Mouse (Mus musculus) embryo, embryonic 11.5 days (tissue): ENCODE results near the gene Brdt.
A peak's percentile ranks its signal among the peaks of the same experiment; 100 is the strongest.
"Not testable (repeated sequence)": the region's sequence is repeated elsewhere in the genome, so short reads cannot be mapped to it uniquely, and the experiment has no call there.

Experiments used
- DNase-seq: peaks from one replicate; pipeline ENCODE4 v3.0.0-alpha.2; 2012; ENCODE audit warnings: low read depth, low spot score

Gene Brdt

DNA sequence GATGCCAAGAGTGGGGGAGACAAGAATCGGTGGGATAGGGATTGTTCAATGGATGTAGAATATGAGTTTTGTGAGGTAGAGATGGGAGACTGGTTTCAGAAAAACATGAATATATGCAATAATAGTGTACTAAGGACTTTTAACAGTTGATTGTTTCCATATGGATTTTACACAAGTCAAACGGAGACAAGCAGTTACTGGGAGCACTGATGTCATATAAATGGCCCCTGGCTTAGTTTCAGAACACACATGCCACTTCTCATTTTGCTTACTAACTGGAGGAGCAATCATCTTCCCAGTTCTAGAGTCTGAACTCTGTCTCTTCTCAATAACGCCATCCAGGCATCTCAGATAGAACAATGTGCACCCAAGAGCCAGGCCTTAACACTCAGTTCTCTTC lies 9.4 kb downstream of the Brdt start:
- DNase-seq: no peak

DNA sequence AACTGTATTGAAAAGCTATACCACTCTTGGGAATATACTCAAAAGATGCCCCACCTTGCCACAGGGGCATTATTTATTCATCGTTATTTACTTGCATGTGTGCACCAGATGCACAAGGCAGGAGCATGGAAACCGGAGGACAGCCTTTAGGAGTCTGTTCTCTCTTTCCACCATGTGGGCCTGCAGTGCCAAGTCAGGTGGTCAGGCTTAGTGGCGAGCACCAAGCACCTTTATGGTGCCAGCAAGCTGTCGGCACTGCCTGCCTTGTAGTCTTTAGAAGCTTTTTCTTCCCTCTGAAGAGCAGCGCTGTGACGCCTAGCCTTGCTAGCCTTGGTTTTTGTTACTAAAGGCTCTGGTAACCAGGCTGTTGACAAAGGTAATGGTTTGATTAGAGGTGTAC lies 11.9 kb downstream of the Brdt start:
- DNase-seq: no peak

DNA sequence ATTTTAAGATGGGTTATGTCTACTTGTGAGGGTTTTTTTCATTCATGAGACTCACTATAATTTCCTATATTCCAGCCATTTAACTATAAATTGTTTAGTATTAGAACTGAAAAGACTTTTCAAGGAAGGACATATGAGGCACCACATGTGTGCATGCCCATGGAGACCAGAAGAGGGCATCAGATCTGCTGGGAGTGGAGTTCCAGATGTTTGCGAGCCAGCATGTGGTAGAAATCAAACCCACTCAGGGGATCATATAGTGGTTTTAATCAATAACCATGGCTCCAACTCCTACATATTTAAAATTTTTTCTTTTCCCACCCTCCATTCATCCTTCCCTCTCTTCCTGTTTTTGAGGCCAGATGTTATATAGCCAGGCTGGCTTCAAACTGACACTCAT lies 15.3 kb downstream of the Brdt start:
- no peak for DNase-seq

DNA sequence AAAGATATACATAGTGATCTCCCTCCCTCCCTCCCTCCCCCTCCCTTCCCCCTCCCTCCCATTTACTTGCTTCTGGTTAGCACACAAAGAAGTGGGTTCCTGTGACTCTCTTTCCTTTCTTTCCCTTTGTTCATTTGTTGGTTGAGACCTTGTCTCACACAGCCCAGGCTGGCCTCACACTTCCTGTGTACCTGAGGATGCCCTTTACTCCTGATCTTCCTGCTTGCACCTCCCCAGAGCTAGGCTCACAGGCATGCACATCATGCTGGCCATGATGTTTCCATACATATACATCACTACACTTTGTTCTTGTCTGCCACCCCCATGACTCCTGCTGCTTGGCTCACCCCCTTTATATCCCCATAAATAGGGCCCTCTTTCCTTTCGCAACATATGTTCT lies 21.6 kb downstream of the Brdt start:
- no peak for DNase-seq

DNA sequence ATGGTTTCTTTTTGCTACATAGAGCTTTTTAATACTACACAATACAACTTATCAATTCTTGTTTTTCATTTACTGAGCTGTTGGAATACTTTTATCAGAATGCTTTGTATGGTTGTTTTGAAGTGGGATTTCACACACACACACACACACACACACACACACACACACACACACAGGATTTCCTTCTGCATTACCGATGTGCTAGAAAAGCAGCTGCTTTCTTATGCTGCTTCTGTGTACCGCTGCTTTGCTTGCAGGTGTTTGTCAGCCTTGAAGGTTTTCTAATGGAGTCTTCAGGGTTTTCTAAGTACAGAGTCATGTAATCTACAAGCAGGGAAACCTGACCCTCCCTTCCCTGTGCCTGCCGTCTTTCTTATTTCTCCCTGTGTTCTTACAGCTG lies 23.0 kb downstream of the Brdt start:
- DNase-seq: no peak

DNA sequence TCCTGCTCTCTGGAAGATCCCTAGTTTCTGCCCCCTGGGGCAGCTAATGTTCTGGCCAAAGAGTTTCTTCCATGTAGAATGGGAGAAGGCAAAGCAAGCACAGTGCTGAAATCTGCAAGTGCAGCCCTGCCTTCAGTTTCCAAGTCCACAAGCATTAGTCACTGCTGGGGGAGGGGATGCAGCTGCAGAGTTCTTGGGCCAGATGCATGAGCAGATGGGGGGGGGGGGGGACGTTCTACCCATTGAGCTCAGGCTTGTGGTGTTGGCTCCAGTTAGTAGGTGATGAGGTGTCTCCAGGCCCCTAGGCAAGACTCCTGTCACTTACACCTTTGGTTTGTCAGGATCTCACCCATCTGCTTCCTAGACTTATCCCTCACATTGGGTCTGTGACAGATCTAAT lies 24.8 kb downstream of the Brdt start:
- DNase-seq: no peak

DNA sequence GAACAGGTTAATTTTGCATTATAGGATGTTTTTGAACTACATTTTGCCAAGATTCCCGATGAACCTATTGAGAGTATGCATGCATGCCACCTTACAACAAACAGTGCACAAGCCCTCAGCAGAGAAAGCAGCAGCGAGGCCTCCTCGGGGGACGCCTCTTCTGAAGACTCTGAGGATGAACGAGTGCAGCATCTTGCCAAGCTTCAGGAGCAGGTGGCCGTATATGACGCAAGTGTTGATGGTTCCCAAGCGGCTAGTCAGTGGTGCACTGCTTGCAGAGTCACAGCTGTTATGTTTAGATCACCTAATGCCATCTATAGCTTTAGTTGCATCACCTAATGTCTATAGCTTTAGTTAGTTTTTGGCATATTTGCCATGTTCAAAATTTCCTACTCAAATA lies 26.8 kb downstream of the Brdt start:
- DNase-seq: no peak

DNA sequence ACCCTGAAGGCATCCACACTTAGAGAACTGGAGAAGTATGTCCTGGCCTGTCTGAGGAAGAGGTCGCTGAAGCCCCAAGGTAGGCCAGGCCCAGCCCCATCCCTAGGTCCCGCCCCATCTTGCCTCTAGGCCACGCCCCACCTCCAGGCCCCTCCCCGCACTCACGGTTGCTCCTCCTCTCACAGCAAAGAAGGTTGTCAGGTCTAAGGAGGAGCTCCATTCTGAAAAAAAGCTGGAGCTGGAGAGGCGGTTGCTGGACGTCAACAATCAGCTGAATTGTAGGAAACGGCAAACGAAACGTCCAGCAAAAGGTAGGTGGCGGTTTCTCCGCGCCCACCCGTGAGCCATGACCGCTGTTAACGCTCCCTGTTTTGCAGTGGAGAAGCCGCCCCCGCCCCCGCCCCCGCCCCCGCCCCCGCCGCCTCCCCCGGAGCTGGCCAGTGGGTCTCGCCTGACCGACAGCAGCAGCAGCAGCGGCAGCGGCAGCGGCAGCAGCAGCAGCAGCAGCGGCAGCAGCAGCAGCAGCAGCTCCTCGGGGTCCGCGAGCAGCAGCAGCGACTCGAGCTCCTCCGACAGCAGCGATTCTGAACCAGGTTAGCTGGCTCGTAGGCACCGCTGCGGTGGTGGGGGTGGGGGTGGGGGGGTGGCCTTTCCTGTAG lies 28.6 kb downstream of the Brdt start:
- peak; percentile 76 for DNase-seq

DNA sequence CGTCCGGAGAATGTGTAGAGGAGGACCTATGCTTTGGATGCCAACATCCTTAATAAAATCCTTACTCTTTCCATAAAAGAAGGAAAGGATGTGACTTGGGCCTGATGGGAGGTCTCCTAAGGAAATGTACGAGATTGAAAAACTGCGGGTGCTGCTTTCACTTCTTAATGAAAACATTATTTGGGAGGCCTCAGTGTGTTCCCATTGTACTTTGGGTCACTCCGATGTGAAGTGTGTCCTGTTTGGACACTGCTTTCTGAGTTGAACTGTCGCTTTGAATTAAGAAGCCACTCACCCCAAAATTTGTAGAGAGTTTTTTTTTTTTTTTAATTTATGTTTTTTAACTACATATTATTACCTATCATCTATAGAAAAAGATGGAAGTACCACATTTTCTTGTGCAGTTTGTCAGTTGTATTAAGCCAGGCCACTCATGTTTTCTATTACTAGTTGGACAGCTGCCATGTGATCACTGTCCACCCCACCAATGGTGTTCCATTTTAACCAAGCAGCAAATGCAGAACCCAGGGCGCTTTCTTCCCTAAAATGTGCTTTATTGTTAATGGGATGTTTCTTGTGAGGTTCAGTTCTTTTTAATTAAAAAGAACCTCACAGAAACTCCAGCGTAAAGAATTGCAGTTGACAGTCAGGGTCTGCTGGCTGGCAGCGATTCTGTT lies 29.2 kb downstream of the Brdt start:
- no peak for DNase-seq

DNA sequence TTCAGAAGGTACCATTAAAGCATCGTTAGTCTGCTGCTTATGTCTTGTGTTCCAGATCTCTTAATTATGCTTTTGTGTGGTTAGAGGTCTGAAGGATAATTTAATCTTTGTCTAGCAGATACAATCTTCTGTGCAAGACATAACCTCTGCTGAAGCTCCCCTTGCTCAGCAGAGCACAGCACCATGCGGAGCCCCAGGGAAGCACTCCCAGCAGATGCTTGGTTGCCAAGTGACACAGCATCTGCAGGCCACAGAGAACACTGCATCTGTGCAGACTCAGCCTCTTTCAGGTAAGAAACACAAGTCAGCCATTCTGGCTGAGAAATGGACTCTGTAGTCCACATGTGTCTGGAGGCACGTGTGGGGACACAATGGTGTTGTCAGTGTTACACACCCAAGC lies 39.1 kb downstream of the Brdt start:
- no peak for DNase-seq

DNA sequence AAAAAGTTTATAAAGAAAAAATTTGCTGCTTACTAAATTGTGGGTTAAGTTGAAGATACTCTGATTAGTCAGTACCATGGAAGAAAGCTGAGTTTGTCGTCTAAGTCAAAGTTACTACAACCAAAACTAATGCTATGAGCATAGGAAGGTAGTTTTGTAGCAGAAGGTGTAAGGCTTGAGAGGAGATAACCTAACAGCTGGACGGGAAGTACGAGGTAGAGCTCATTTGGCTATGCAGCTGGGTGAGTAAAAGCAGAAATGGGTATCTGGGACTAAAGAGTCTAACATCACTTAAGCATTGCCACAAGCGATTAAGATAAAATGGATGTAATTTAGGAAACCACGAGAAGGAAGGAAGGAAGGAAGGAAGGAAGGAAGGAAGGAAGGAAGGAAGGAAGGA lies 40.4 kb downstream of the Brdt start:
- no peak for DNase-seq

DNA sequence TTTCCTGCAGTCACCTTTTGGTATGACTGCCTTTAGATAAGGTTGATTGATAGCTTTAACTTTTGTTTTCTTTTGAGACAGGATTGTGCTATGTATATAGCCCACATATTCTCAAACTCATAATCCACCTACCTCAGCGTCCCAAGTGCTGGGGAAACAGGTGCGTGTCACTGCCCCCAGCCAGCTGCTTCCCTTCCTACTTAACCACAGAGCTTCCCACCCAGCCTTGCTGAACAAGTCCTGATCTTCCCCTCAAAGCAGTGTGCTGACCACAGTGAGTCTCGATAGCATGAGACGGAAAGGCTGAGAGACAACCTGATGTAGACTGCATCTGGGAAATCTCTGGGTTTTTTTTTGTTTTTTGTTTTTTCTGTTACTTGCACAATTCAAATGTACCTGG lies 42.3 kb downstream of the Brdt start:
- DNase-seq: no peak

DNA sequence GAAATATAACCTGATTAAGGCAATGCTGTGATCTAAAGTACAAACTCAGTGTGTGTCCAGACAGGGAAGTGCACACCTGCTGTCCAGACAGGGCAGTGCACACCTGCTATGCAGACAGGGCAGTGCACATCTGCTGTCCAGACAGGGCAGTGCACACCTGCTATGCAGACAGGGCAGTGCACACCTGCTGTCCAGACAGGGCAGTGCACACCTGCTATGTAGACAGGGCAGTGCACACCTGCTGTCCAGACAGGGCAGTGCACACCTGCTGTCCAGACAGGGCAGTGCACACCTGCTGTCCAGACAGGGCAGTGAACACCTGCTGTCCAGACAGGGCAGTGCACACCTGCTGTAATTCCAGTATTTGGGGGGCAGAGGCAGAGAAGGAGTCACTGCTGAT lies 55.5 kb downstream of the Brdt start:
- DNase-seq: not testable (repeated sequence)

DNA sequence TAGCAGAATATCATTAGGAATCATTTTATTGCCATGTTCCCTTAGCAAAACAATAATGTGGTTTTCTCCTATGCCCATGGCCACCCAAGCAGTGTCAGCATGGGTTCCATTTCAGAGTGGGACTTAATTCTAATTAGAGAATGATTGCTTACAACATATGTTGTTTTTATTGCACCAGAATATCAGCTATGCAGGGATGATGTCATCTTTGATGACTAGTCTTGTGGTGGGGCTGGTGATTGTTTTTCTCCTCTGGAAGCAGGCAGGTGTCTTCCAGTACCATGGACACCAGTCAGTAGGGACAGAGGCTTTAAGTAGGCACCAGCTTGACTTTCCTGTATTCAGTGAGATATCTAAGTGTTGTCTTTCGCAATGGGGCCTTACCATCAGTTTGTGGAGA lies 56.8 kb downstream of the Brdt start:
- no peak for DNase-seq

DNA sequence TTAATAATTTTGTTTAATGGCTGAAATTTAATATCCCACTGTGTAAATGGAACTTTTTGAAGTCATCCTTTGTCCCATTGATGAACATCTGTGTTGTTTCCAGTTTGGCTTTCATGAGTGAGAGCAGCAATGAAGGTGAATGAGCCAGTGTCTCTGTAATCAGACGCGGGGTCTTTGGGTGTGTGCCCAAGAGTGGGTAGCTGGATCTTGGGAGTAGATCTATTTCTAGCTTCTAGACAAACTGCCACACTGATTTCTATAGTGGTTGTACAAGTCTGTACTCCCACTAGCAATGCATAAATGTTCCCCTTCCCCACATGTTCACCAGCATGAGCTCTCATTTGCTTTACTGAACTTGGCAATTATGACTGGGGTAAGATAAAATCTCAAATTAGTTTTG lies 58.4 kb downstream of the Brdt start:
- DNase-seq: no peak

DNA sequence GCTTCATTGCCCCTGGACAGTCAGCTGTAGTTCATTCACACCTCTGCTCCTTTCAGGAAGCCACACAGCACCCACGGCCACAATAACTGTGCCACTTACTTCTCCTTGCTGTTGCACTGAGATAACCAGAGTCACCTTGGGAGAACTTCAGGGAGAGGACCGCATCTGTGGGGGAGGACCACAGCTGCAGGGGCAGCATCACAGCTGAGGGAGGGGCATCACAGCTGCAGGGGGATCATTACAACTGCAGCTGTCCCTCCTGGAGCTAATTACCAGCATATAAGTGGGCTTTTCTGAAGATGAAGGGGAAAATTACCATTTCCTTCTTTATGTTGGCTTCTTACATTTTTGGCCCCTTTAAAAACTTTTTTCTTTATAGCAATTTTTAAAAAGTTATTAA lies 63.5 kb downstream of the Brdt start:
- no peak for DNase-seq

DNA sequence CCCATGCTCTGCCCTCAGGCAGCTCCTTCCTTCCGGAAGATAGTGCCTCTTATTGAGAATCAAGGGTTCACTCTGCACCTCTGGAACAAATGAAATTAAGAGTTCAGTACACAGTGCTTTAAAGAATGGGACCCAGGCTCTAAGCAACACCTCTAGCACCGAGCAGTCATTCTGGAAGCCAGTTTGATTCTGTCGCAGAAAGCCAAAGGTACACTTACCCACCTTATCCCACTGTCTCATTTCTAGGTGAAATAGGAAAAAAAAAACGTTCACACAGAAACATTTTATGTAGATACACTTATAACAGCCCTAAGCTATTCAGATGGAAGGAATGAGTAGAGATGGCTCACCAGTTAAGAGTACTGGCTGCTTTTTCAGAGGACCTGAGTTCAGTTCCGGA lies 71.5 kb downstream of the Brdt start, which contains the start of gene Ephx4:
Gene Ephx4 (plus strand): TSS at position 301 of the 400 bp plus-strand sequence.
- DNase-seq: no peak

DNA sequence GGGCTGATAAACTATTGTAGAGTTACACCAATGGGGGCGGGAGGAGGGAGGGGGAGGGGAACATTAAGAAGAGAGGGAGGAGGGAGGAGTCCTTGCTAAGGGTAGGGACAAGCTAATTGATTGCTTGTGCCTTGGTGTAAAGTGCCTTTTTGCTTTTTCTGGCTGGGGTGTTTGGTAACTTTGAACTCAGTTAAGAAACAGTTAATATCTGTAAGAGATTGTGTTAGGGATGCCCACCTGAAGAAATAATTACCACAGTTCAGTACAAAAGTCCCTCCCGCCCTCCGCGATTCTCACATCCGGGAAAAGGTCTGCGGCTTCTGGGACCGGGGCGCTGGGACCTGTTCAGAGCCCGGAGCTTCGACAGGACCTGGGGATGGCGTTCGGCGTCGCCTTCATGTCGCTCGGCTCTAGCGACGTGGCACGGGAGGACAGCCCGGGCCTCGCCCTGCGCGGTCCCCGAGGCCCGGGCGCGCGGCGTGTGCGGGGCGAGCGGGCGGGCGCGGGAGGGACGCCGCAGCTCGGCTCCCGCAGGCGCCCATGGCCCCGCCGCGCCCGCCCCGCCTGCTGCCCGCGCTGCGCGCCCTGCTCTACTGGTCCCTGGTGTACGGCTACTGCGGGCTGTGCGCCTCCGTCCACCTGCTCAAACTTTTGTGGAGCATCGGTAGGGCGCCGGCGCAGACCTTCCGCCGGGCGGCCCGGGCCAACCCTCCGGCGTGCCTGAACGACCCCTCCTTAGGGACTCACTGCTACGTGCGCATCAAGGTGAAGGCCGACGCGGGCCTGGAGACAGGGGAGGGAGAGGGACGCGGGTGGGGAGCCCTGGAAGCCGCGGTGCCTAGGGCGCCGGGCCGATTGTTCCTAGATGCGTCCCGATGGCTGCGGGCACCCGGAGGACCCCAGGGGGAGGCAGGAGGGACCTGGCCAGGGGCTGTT lies 72.3 kb downstream of the Brdt start:
- no peak for DNase-seq

DNA sequence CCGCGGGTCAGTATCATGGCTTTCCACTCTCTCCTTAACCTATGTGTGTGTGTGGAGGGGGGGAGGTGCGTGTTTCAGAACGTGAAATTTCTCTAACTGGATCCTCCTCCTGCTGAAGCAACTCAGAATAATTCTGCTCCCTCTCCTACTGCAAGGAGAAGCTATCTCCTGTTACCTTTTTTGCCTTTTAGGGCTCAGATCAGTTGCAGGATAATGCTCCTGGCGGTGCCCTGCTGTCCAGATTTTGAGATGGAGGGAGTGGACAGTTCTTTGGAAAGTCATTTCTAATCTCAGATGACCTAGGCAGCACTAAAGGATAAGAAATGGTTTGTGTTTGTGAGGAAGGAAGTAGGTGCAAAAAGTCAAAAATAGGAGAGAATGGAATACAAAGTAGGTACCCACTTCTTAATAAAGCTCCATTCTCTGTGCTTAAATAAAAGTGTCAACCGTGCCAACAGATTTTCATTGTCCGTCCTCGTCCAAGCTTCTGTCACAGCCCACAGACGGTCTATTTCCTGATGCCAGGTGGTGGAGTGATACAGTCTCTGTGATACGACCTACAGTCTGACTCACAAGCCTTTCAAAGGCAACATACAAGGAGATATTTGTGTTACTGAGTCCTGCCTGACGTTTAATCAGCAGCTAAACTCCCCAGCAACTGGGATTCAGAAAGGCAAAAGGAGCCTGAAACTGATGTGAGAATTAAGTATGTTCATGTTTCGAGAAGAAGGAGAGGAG lies 73.2 kb downstream of the Brdt start:
- DNase-seq: no peak

DNA sequence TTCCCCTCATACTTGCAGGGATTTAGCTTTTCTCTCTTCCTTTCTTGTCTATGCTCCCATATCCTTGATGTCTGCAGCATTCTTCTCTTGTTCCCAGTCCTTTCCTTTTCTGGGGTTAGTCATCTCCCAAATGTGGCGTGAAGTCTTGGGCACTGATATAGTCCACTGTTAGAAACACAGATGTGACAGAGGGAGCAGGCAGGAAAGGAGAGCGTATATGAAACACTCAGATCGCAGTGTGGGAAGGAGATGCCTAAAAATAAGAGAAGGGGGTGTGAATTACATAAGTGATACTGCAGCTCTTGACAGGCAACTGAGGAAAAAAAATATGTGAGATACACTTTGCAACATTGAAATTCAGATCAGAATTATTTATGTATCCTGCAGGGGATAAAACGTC lies 74.4 kb downstream of the Brdt start:
- DNase-seq: no peak

DNA sequence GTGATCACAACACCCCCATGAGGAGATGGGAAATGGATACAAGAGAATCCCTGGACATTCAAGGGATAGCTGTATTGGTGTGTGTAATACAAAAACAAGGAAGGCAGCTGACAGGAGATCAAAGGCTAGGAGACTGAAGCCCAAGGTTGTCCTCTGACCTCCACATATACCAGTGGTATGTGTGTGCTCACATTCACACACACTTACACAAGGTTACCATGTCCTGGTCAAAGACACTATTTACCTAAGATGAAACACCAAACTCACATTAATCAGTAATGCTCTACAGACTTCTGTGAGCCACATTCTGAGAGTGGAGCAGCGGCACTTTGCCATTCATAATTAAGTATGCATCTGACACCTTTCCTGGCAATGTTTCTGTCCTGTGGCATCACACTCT lies 79.3 kb downstream of the Brdt start:
- no peak for DNase-seq

DNA sequence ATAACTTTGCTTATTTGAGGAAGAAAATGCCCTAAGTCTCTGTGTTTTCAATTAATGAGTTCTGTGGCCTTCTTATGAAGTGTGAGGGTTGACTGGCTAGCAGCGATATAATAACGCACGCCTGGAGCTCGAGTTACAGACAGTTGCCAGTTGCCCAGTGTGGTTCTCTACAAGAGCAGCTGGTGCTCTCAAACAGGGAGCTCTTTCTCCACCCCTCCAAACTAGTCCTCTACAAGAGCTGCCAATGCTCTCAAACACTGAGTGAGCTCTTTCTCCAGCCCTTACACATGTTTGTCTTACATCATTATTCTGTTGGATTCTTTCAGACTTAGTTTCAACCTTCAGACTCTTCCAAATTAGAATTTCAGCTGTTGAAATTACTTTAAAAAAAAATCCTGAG lies 80.4 kb downstream of the Brdt start:
- DNase-seq: no peak
